Mouse (Mus musculus) forebrain, embryonic 11.5 days (tissue): Measurements from ENCODE around the gene Coil. TPM values are rescaled to one million over a fixed set of nuclear protein-coding genes. Genes with fewer than 3 reads are reported as not detected.
"Not testable (repeated sequence)": the region's sequence is repeated elsewhere in the genome, so short reads cannot be mapped to it uniquely, and the experiment has no call there.

Source experiments
- ATAC-seq: fragments of 200-750 bp; cut with Nextera tagmentation; replicated peaks from 2 replicates; pipeline ENCODE4 v1.8.0; 2017; ENCODE audit warnings: moderate TSS enrichment; ENCODE audit not compliant: low FRiP score
- DNase-seq: peaks from one replicate; pipeline ENCODE4 v3.0.0-alpha.2; 2017; ENCODE audit warnings: low spot score
- H3K27ac ChIP-seq: fragments of 300-500 bp; sonication (generic); 2 replicates; pipeline ENCODE4 v1.5.1; 2014; ENCODE audit warnings: low read depth, low read length
- H3K27me3 ChIP-seq: fragments of 300-500 bp; sonication (generic); 2 replicates; pipeline ENCODE4 v1.6.1; 2014; ENCODE audit warnings: mild to moderate bottlenecking, low read length, mixed read lengths; ENCODE audit not compliant: control insufficient read depth, insufficient read depth
- H3K36me3 ChIP-seq: fragments of 300-500 bp; sonication (generic); 2 replicates; pipeline ENCODE4 v1.6.1; 2014; ENCODE audit warnings: mild to moderate bottlenecking, low read length, moderate library complexity, mixed read lengths; ENCODE audit not compliant: control insufficient read depth, insufficient read depth
- H3K4me1 ChIP-seq: fragments of 300-500 bp; sonication (generic); replicated peaks from 2 replicates; pipeline ENCODE4 v1.6.1; 2014; ENCODE audit warnings: low read length, mixed read lengths; ENCODE audit not compliant: control insufficient read depth, insufficient read depth
- H3K4me2 ChIP-seq: fragments of 300-500 bp; sonication (generic); 2 replicates; pipeline ENCODE4 v1.6.1; 2014; ENCODE audit warnings: low read depth, mild to moderate bottlenecking, low read length, moderate library complexity, mixed read lengths; ENCODE audit not compliant: severe bottlenecking
- H3K4me3 ChIP-seq: fragments of 300-500 bp; sonication (generic); 2 replicates; pipeline ENCODE4 v1.5.1; 2014; ENCODE audit warnings: low read depth, low read length
- H3K9ac ChIP-seq: fragments of 300-500 bp; sonication (generic); 2 replicates; pipeline ENCODE4 v1.6.1; 2014; ENCODE audit warnings: low read length
- H3K9me3 ChIP-seq: fragments of 300-500 bp; sonication (generic); 2 replicates; pipeline ENCODE4 v1.6.1; 2016; ENCODE audit warnings: low read length, mixed read lengths; ENCODE audit not compliant: control insufficient read depth
- WGBS: fragments of 180-500 bp; shearing (Covaris S2); extraction: QIAGEN DNeasy Blood & Tissue Kit; methylation state at CpG from one replicate; pipeline ENCODE4 v1.1.7; 2014; 5-methylcytosine and 5-hydroxymethylcytosine counted together
- polyA plus RNA-seq: library from polyadenylated mRNA; unstranded; fragments of >200 nt; fragmentation: Nextera tagmentation; extraction: Ambion mirVana; gene quantifications from 2 replicates; pipeline ENCODE4 v1.2.1, GENCODE M21; 2014

Coil gene
- polyA plus RNA-seq, 1 experiment from 2014 or later: 20.4 TPM

GRCm38 (mm10) chr11:88986616-88987015 lies 16.6 kb downstream of the Coil start:
- no peak for ATAC-seq
- Histone ChIP-seq H3K27ac (no peak overlapping the region), H3K4me3 (no peak overlapping the region), H3K9ac (no peak overlapping the region), H3K9me3 (no peaks in the 10 kb centered on the region), H3K36me3 (peaks cover 7% of the 10 kb centered on the region; the same call in 1 of the 2 replicates), H3K27me3 (no peaks in the 10 kb centered on the region), H3K4me2 (no peak overlapping the region), H3K4me1 (no peaks in the 10 kb centered on the region)
- no peak for DNase-seq
- WGBS: 90% methylated on average over 10 of the region's 10 CpGs

- no peaks in the 10 kb centered on the region for H3K4me1 ChIP-seq
- 76% methylated on average over 5 of the region's 5 CpGs for WGBS
- ATAC-seq (no peak), DNase-seq (no peak)
- no peak overlapping the region for H3K9ac ChIP-seq
- H3K27ac ChIP-seq: no peak overlapping the region
- no peaks in the 10 kb centered on the region for H3K27me3 ChIP-seq
- peaks cover 3% of the 10 kb centered on the region; the same call in 1 of the 2 replicates for H3K36me3 ChIP-seq
- H3K4me2 ChIP-seq: no peak overlapping the region
- no peaks in the 10 kb centered on the region for H3K9me3 ChIP-seq
- H3K4me3 ChIP-seq: no peak overlapping the region
Observed at GRCm38 (mm10) chr11:88988956-88989355, 18.9 kb downstream of the Coil start.

- no peak for ATAC-seq
- 79% methylated on average over 5 of the region's 5 CpGs for WGBS
Observed at GRCm38 (mm10) chr11:88989530-88989929, 19.5 kb downstream of the Coil start.

GRCm38 (mm10) chr11:88993186-88993585 lies 23.1 kb downstream of the Coil start:
- no peak overlapping the region for H3K4me2 ChIP-seq
- H3K27ac ChIP-seq: no peak overlapping the region
- no peaks in the 10 kb centered on the region for H3K4me1 ChIP-seq
- DNase-seq (no peak), ATAC-seq (no peak)
- H3K9me3 ChIP-seq: no peaks in the 10 kb centered on the region
- no peaks in the 10 kb centered on the region for H3K27me3 ChIP-seq
- H3K9ac ChIP-seq: no peak overlapping the region
- no peak overlapping the region for H3K4me3 ChIP-seq
- 51% methylated on average over 7 of the region's 7 CpGs for WGBS
- H3K36me3 ChIP-seq: no peaks in the 10 kb centered on the region; the same call in 1 of the 2 replicates

More at GRCm38 (mm10) chr11:88989530-88989929, 19.5 kb downstream of the Coil start:
- no peaks in the 10 kb centered on the region for H3K4me1 ChIP-seq
- no peak overlapping the region for H3K27ac ChIP-seq
- H3K36me3 ChIP-seq: peaks cover 3% of the 10 kb centered on the region; the same call in 1 of the 2 replicates
- H3K9me3 ChIP-seq: no peaks in the 10 kb centered on the region
- no peaks in the 10 kb centered on the region for H3K27me3 ChIP-seq
- H3K4me2 ChIP-seq: no peak overlapping the region
- H3K4me3 ChIP-seq: no peak overlapping the region
- DNase-seq: no peak
- H3K9ac ChIP-seq: no peak overlapping the region

- Histone ChIP-seq H3K4me1 (no peaks in the 10 kb centered on the region; the same call in 1 of the 2 replicates), H3K9me3 (no peaks in the 10 kb centered on the region), H3K4me3 (no peak overlapping the region), H3K4me2 (no peak overlapping the region), H3K9ac (no peak overlapping the region), H3K36me3 (no peaks in the 10 kb centered on the region), H3K27me3 (peaks cover 2% of the 10 kb centered on the region; the same call in 1 of the 2 replicates), H3K27ac (no peak overlapping the region)
- WGBS: 15% methylated on average over 5 of the region's 5 CpGs
- DNase-seq (no peak), ATAC-seq (no peak)
Observed at GRCm38 (mm10) chr11:88993625-88994024, 23.6 kb downstream of the Coil start.

- Histone ChIP-seq H3K4me2 (no peak overlapping the region), H3K4me1 (no peaks in the 10 kb centered on the region; the same call in 1 of the 2 replicates), H3K27ac (no peak overlapping the region), H3K9me3 (no peaks in the 10 kb centered on the region), H3K27me3 (peaks cover 11% of the 10 kb centered on the region), H3K9ac (no peak overlapping the region), H3K4me3 (no peak overlapping the region), H3K36me3 (no peaks in the 10 kb centered on the region)
- ATAC-seq (no peak), DNase-seq (no peak)
- WGBS: 87% methylated on average over 7 of the region's 7 CpGs
Observed at GRCm38 (mm10) chr11:88994492-88994891, 24.4 kb downstream of the Coil start.

GRCm38 (mm10) chr11:88995616-88996015 lies 25.6 kb downstream of the Coil start:
- Histone ChIP-seq H3K27me3 (peaks cover 22% of the 10 kb centered on the region), H3K4me3 (no peak overlapping the region), H3K27ac (no peak overlapping the region), H3K36me3 (no peaks in the 10 kb centered on the region), H3K4me1 (no peaks in the 10 kb centered on the region; the same call in 1 of the 2 replicates), H3K9ac (no peak overlapping the region), H3K4me2 (no peak overlapping the region), H3K9me3 (no peaks in the 10 kb centered on the region)
- DNase-seq (no peak), ATAC-seq (no peak)
- WGBS: 98% methylated on average over 2 of the region's 2 CpGs

GRCm38 (mm10) chr11:88996427-88996826 lies 26.4 kb downstream of the Coil start:
- ATAC-seq (no peak), DNase-seq (no peak)
- WGBS: 79% methylated on average over 7 of the region's 7 CpGs
- Histone ChIP-seq H3K36me3 (no peaks in the 10 kb centered on the region), H3K4me2 (no peak overlapping the region), H3K4me3 (no peak overlapping the region), H3K9me3 (no peaks in the 10 kb centered on the region), H3K9ac (no peak overlapping the region), H3K27ac (no peak overlapping the region), H3K4me1 (no peaks in the 10 kb centered on the region; the same call in 1 of the 2 replicates), H3K27me3 (peaks cover 22% of the 10 kb centered on the region)

- H3K27ac ChIP-seq, H3K36me3 ChIP-seq, H3K4me1 ChIP-seq, H3K4me2 ChIP-seq, H3K4me3 ChIP-seq, H3K9me3 ChIP-seq, H3K9ac ChIP-seq, DNase-seq, ATAC-seq: not testable (repeated sequence)
- 88% methylated on average over 5 of the region's 5 CpGs for WGBS
- peaks cover 22% of the 10 kb centered on the region for H3K27me3 ChIP-seq
Observed at GRCm38 (mm10) chr11:88997343-88997742, 27.3 kb downstream of the Coil start.
